Mouse (Mus musculus) MEL (cell line): ENCODE measurements around the gene Lhfpl5. TPM values are rescaled to one million over a fixed set of nuclear protein-coding genes. Genes with fewer than 3 reads are reported as not detected.

Experiments used
- DNase-seq: peaks from one replicate; pipeline ENCODE4 v3.0.0; 2011; ENCODE audit warnings: low read depth, low spot score
- H3K27ac ChIP-seq: 2 replicates; pipeline ENCODE4 v1.5.1; 2012; ENCODE audit warnings: low read depth, mild to moderate bottlenecking, control low read depth, low read length, moderate library complexity; ENCODE audit not compliant: control insufficient read depth
- H3K27me3 ChIP-seq, 2 experiments: fragments of 150-350 bp in 1 of 2; sonication (generic) in 1 of 2; 2 replicates each; pipeline ENCODE4 v1.6.1; 2012; ENCODE audit warnings: low read length in 2 of 2, mild to moderate bottlenecking in 2 of 2, improper control_type of control experiment in 1 of 2, moderate library complexity in 1 of 2; ENCODE audit not compliant: insufficient read depth in 2 of 2, control insufficient read depth in 1 of 2
- H3K36me3 ChIP-seq, 2 experiments: 2 replicates each; pipeline ENCODE4 v1.6.1; 2012 to 2014; ENCODE audit warnings: low read length in 2 of 2, improper control_type of control experiment in 1 of 2, inconsistent platforms in 1 of 2, mild to moderate bottlenecking in 1 of 2; ENCODE audit not compliant: insufficient read depth in 2 of 2, control insufficient read depth in 1 of 2
- H3K4me1 ChIP-seq, 2 experiments: fragments of 150-350 bp in 1 of 2; sonication (generic) in 1 of 2; 2 replicates each; pipeline ENCODE4 v1.6.1; 2012; ENCODE audit warnings: low read length in 2 of 2, improper control_type of control experiment in 1 of 2, mild to moderate bottlenecking in 1 of 2; ENCODE audit not compliant: insufficient read depth in 2 of 2, control insufficient read depth in 1 of 2
- H3K4me3 ChIP-seq, 2 experiments: fragments of 150-350 bp in 1 of 2; sonication (generic) in 1 of 2; 2 replicates each; pipeline ENCODE4 v1.5.1; 2012; ENCODE audit warnings: low read depth in 2 of 2, low read length in 2 of 2, mild to moderate bottlenecking in 2 of 2, moderate library complexity in 2 of 2, control low read depth in 1 of 2, improper control_type of control experiment in 1 of 2; ENCODE audit not compliant: control insufficient read depth in 1 of 2, insufficient read depth in 1 of 2
- H3K79me2 ChIP-seq: 2 replicates; pipeline ENCODE4 v1.6.1; 2012; ENCODE audit warnings: mild to moderate bottlenecking, low read length, moderate library complexity; ENCODE audit not compliant: control insufficient read depth, poor library complexity, insufficient read depth
- H3K9ac ChIP-seq: 2 replicates; pipeline ENCODE4 v1.6.1; 2012; ENCODE audit warnings: low read depth, mild to moderate bottlenecking, control low read depth, low read length, moderate library complexity; ENCODE audit not compliant: control insufficient read depth, poor library complexity, severe bottlenecking
- H3K9me3 ChIP-seq: fragments of 150-350 bp; sonication (generic); replicated peaks from 2 replicates; pipeline ENCODE4 v1.6.1; 2012; ENCODE audit warnings: mild to moderate bottlenecking, low read length, improper control_type of control experiment, moderate library complexity; ENCODE audit not compliant: insufficient read depth
- BHLHE40 ChIP-seq: IDR thresholded peaks from 2 replicates; pipeline ENCODE4 v1.6.1; 2012; ENCODE audit warnings: low read depth, mild to moderate bottlenecking, inconsistent platforms, low read length, improper control_type of control experiment, borderline replicate concordance
- CHD1 ChIP-seq: IDR thresholded peaks from 2 replicates; pipeline ENCODE4 v1.6.1; 2012; ENCODE audit warnings: low read depth, mild to moderate bottlenecking, inconsistent platforms, low read length, improper control_type of control experiment
- CHD2 ChIP-seq: IDR thresholded peaks from 2 replicates; pipeline ENCODE4 v1.6.1; 2011; ENCODE audit warnings: low read length, improper control_type of control experiment
- CTCF ChIP-seq, 3 experiments: IDR thresholded peaks in 2 of 3; conservative IDR thresholded peaks in 1 of 3; 2 replicates each; pipeline ENCODE4 v1.5.1; 2011 to 2012; ENCODE audit warnings: low read length in 3 of 3, low read depth in 2 of 3, mild to moderate bottlenecking in 2 of 3, improper control_type of control experiment in 1 of 3, inconsistent platforms in 1 of 3, mixed read lengths in 1 of 3, moderate library complexity in 1 of 3; ENCODE audit not compliant: control insufficient read depth in 1 of 3, insufficient read depth in 1 of 3, poor library complexity in 1 of 3, severe bottlenecking in 1 of 3
- E2F4 ChIP-seq: IDR thresholded peaks from 2 replicates; pipeline ENCODE4 v1.6.1; 2011; ENCODE audit warnings: low read depth, low read length, improper control_type of control experiment, borderline replicate concordance
- ELF1 ChIP-seq: IDR thresholded peaks from 2 replicates; pipeline ENCODE4 v1.6.1; 2014; ENCODE audit warnings: low read depth, mild to moderate bottlenecking, inconsistent platforms, low read length, improper control_type of control experiment, moderate library complexity
- EP300 ChIP-seq, 2 experiments: IDR thresholded peaks; 2 replicates each; pipeline ENCODE4 v1.6.1; 2011; ENCODE audit warnings: improper control_type of control experiment in 2 of 2, low read length in 2 of 2, low read depth in 1 of 2, mild to moderate bottlenecking in 1 of 2
- ETS1 ChIP-seq: IDR thresholded peaks from 2 replicates; pipeline ENCODE4 v1.6.1; 2012; ENCODE audit warnings: low read depth, mild to moderate bottlenecking, inconsistent platforms, low read length, improper control_type of control experiment, moderate library complexity
- GATA1 ChIP-seq: IDR thresholded peaks from 2 replicates; pipeline ENCODE4 v1.6.1; 2011; ENCODE audit warnings: low read depth, low read length, improper control_type of control experiment
- HCFC1 ChIP-seq: IDR thresholded peaks from 2 replicates; pipeline ENCODE4 v1.6.1; 2012; ENCODE audit warnings: low read depth, mild to moderate bottlenecking, inconsistent platforms, low read length, improper control_type of control experiment, moderate library complexity
- KAT2A ChIP-seq: conservative IDR thresholded peaks from 2 replicates; pipeline ENCODE4 v1.6.1; 2012; ENCODE audit warnings: low read depth, low read length, improper control_type of control experiment, inconsistent platforms
- MAFK ChIP-seq: IDR thresholded peaks from 2 replicates; pipeline ENCODE4 v1.6.1; 2011; ENCODE audit warnings: low read depth, mild to moderate bottlenecking, low read length, improper control_type of control experiment, borderline replicate concordance
- MAX ChIP-seq: IDR thresholded peaks from 2 replicates; pipeline ENCODE4 v1.6.1; 2011; ENCODE audit warnings: low read length, improper control_type of control experiment
- MEF2A ChIP-seq: IDR thresholded peaks from 2 replicates; pipeline ENCODE4 v1.6.1; 2014; ENCODE audit warnings: low read depth, mild to moderate bottlenecking, inconsistent platforms, low read length, improper control_type of control experiment; ENCODE audit not compliant: poor library complexity, insufficient replicate concordance, severe bottlenecking; ENCODE audit errors: extremely low read depth
- MXI1 ChIP-seq: IDR thresholded peaks from 2 replicates; pipeline ENCODE4 v1.6.1; 2011; ENCODE audit warnings: mild to moderate bottlenecking, low read depth, low read length, improper control_type of control experiment
- MYB ChIP-seq: IDR thresholded peaks from 2 replicates; pipeline ENCODE4 v1.6.1; 2011; ENCODE audit warnings: mild to moderate bottlenecking, low read depth, low read length, improper control_type of control experiment
- MYC ChIP-seq: IDR thresholded peaks from 2 replicates; pipeline ENCODE4 v1.6.1; 2011; ENCODE audit warnings: low read depth, mild to moderate bottlenecking, low read length, improper control_type of control experiment, moderate library complexity
- POLR2A ChIP-seq, 2 experiments: IDR thresholded peaks; 2 replicates each; pipeline ENCODE4 v1.6.1; 2011 to 2012; ENCODE audit warnings: low read length in 2 of 2, mild to moderate bottlenecking in 2 of 2, control low read depth in 1 of 2, improper control_type of control experiment in 1 of 2, low read depth in 1 of 2, moderate library complexity in 1 of 2; ENCODE audit not compliant: control insufficient read depth in 1 of 2, insufficient read depth in 1 of 2, poor library complexity in 1 of 2
- POLR2AphosphoS2 ChIP-seq: IDR thresholded peaks from 2 replicates; pipeline ENCODE4 v1.6.1; 2011; ENCODE audit warnings: low read length, improper control_type of control experiment
- POLR2AphosphoS5 ChIP-seq: IDR thresholded peaks from 2 replicates; pipeline ENCODE4 v1.6.1; 2012; ENCODE audit warnings: low read depth, borderline replicate concordance, mild to moderate bottlenecking, inconsistent platforms, low read length, moderate library complexity, mixed read lengths
- RAD21 ChIP-seq: IDR thresholded peaks from 2 replicates; pipeline ENCODE4 v1.6.1; 2011; ENCODE audit warnings: mild to moderate bottlenecking, low read depth, low read length, improper control_type of control experiment
- RCOR1 ChIP-seq: IDR thresholded peaks from 2 replicates; pipeline ENCODE4 v1.6.1; 2012; ENCODE audit warnings: low read depth, mild to moderate bottlenecking, inconsistent platforms, low read length, improper control_type of control experiment
- SIN3A ChIP-seq: IDR thresholded peaks from 2 replicates; pipeline ENCODE4 v1.6.1; 2012; ENCODE audit warnings: low read length, improper control_type of control experiment, inconsistent platforms
- SMC3 ChIP-seq: IDR thresholded peaks from 2 replicates; pipeline ENCODE4 v1.6.1; 2011; ENCODE audit warnings: low read depth, low read length, improper control_type of control experiment
- TBP ChIP-seq: IDR thresholded peaks from 2 replicates; pipeline ENCODE4 v1.8.0; 2011; ENCODE audit warnings: low read depth, low read length, improper control_type of control experiment
- TCF12 ChIP-seq: IDR thresholded peaks from 2 replicates; pipeline ENCODE4 v1.6.1; 2014; ENCODE audit warnings: low read depth, mild to moderate bottlenecking, inconsistent platforms, low read length, improper control_type of control experiment, moderate library complexity
- UBTF ChIP-seq: IDR thresholded peaks from 2 replicates; pipeline ENCODE4 v1.6.1; 2012; ENCODE audit warnings: low read depth, mild to moderate bottlenecking, inconsistent platforms, low read length, improper control_type of control experiment, moderate library complexity, borderline replicate concordance; ENCODE audit not compliant: insufficient read depth
- USF1 ChIP-seq: IDR thresholded peaks from 2 replicates; pipeline ENCODE4 v1.6.1; 2014; ENCODE audit warnings: low read depth, mild to moderate bottlenecking, inconsistent platforms, low read length, improper control_type of control experiment, moderate library complexity
- USF2 ChIP-seq, 2 experiments: IDR thresholded peaks; 2 replicates each; pipeline ENCODE4 v1.6.1; 2011 to 2012; ENCODE audit warnings: improper control_type of control experiment in 2 of 2, low read length in 2 of 2, borderline replicate concordance in 1 of 2, inconsistent platforms in 1 of 2, low read depth in 1 of 2, mild to moderate bottlenecking in 1 of 2; ENCODE audit not compliant: insufficient read depth in 1 of 2
- ZC3H11A ChIP-seq: IDR thresholded peaks from 2 replicates; pipeline ENCODE4 v1.6.1; 2012; ENCODE audit warnings: low read depth, mild to moderate bottlenecking, inconsistent platforms, low read length, improper control_type of control experiment
- ZKSCAN1 ChIP-seq: IDR thresholded peaks from 2 replicates; pipeline ENCODE4 v1.6.1; 2012; ENCODE audit warnings: low read depth, mild to moderate bottlenecking, inconsistent platforms, low read length, improper control_type of control experiment, moderate library complexity
- ZMIZ1 ChIP-seq: IDR thresholded peaks from 2 replicates; pipeline ENCODE4 v1.6.1; 2012; ENCODE audit warnings: low read depth, mild to moderate bottlenecking, inconsistent platforms, low read length, improper control_type of control experiment, moderate library complexity
- polyA plus RNA-seq, 2 experiments: library from polyadenylated mRNA; stranded (reverse) in 1 of 2; unstranded in 1 of 2; fragments of >175 nt in 1 of 2; fragments of >200 nt in 1 of 2; gene quantifications; 2 replicates each; pipeline versions ENCODE4 v1.2.1 to v1.2.4; 2012; ENCODE audit warnings: low replicate concordance in 2 of 2, low read depth in 1 of 2; ENCODE audit not compliant: insufficient read length in 2 of 2, insufficient read depth in 1 of 2, missing spikeins in 1 of 2
- total RNA-seq: library from RNA; depleted of rRNA; stranded (reverse); fragments of 300-350 nt; gene quantifications from 2 replicates; pipeline ENCODE4 v1.2.3, GENCODE M21; 2012

Gene Lhfpl5
- total and polyA plus RNA-seq, 3 experiments, result 0.19 TPM; not detected in 2

DNA sequence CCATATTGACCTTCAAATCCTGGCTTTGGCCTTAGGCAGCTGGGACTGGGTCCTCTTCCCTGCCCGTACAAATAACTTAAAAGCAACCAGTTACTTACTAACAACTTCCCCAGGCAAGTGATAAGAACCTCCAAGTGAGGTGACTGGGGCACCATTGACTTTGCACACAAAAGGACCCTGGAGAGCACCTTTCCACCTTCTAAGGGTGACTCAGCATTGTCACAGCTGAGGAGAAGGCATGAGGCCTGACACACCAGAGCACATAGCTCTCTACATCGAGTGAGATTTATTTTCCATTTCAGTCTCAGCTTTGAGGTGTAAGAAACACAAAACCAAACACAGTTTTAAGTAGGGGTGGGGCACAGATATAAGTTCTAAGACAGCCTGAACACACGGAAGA lies 15.2 kb downstream of the Lhfpl5 start:
- Histone ChIP-seq H3K4me3 (no peak overlapping the region), H3K4me1 (peaks cover 30 to 32% of the 10 kb centered on the region in 2 experiments), H3K27me3 (no peaks in the 10 kb centered on the region), H3K36me3 (peaks cover 29 to 47% of the 10 kb centered on the region in 2 experiments), H3K79me2 (no peaks in the 10 kb centered on the region), H3K9me3 (no peaks in the 10 kb centered on the region), H3K9ac (no peak overlapping the region), H3K27ac (no peak overlapping the region)
- no peak for TF ChIP-seq CHD2
- no peak for TF ChIP-seq BHLHE40
- TF ChIP-seq SIN3A, result peak; percentile 90
- TF ChIP-seq CHD1, result no peak
- TF ChIP-seq MAFK, result no peak
- no peak for TF ChIP-seq TCF12
- no peak for TF ChIP-seq USF2 (IDR thresholded peaks at IDR 0.05; ENCODE audit: borderline replicate concordance in 1 of 2, insufficient read depth in 1 of 2, low read depth in 1 of 2, low read length in 2 of 2)
- peak; percentile 47 for TF ChIP-seq ETS1
- TF ChIP-seq ZKSCAN1, result no peak
- peak; percentile 85 for TF ChIP-seq MXI1
- TF ChIP-seq RCOR1, result no peak
- no peak for TF ChIP-seq EP300 (IDR thresholded peaks at IDR 0.05; ENCODE audit: low read depth in 1 of 2, low read length in 2 of 2)
- TF ChIP-seq MEF2A, result no peak
- DNase-seq, result peak; percentile 55

DNA sequence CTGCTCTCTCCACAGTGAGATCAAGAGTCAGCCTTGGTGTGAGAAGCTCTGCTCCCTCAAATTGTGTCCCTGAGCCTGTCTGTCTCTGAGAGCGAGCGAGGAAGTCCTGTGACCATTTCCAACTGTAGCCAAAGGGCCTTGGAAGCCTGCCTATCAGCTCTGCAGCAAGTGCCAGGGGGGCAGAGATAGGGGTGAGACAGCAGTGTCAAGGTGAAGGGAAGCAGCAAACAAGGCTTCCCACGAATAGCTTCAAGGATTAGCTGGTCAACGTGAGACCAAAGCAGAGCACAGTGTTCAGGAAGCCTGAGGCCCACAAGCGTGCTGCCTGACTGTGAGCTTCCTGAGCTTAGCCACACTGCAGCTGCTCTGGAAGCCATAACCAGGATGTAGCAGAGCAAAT lies 16.0 kb downstream of the Lhfpl5 start:
- DNase-seq, result peak; percentile 86
- peaks cover 29 to 53% of the 10 kb centered on the region in 2 experiments for H3K36me3 ChIP-seq
- H3K27ac ChIP-seq, result peak overlapping the region; percentile 56
- no peak overlapping the region for H3K4me3 ChIP-seq
- no peaks in the 10 kb centered on the region for H3K27me3 ChIP-seq
- H3K9ac ChIP-seq, result no peak overlapping the region
- no peaks in the 10 kb centered on the region for H3K79me2 ChIP-seq
- no peaks in the 10 kb centered on the region for H3K9me3 ChIP-seq
- peaks cover 30 to 34% of the 10 kb centered on the region in 2 experiments for H3K4me1 ChIP-seq
- TF ChIP-seq MAFK, result no peak
- TF ChIP-seq SMC3, result no peak; the same call in 1 of the 2 replicates
- TF ChIP-seq POLR2AphosphoS5, result no peak
- TF ChIP-seq UBTF, result no peak
- peak; percentile 73; the same call in 1 of the 2 replicates for TF ChIP-seq POLR2AphosphoS2
- no peak for TF ChIP-seq E2F4
- TF ChIP-seq ELF1, result no peak
- TF ChIP-seq USF1, result peak; percentile 26; the same call in 1 of the 2 replicates
- peak; percentile 60 for TF ChIP-seq MYB
- no peak for TF ChIP-seq ZMIZ1
- no peak for TF ChIP-seq ZKSCAN1
- TF ChIP-seq TCF12, result peak; percentile 96
- TF ChIP-seq BHLHE40, result peak; percentile 62
- no peak for TF ChIP-seq MAX
- TF ChIP-seq CTCF (IDR thresholded peaks at IDR 0.05 in 2 of 3, conservative IDR thresholded peaks at IDR 0.05 in 1 of 3; ENCODE audit: control insufficient read depth in 1 of 3, insufficient read depth in 1 of 3, low read depth in 2 of 3, low read length in 3 of 3, poor library complexity in 1 of 3, severe bottlenecking in 1 of 3), result no peak
- no peak for TF ChIP-seq ZC3H11A
- no peak for TF ChIP-seq RAD21
- no peak for TF ChIP-seq POLR2A (IDR thresholded peaks at IDR 0.05; ENCODE audit: control insufficient read depth in 1 of 2, insufficient read depth in 1 of 2, low read depth in 1 of 2, low read length in 2 of 2, poor library complexity in 1 of 2)
- TF ChIP-seq TBP, result no peak
- TF ChIP-seq HCFC1, result no peak
- no peak for TF ChIP-seq CHD1
- TF ChIP-seq MEF2A, result 0 out of 2 replicates have a peak, but pooled peaks have one; percentile 32
- TF ChIP-seq RCOR1, result peak; percentile 79; the same call in 1 of the 2 replicates
- TF ChIP-seq GATA1, result peak; percentile 94
- TF ChIP-seq KAT2A, result no peak
- no peak for TF ChIP-seq MYC
